Mouse (Mus musculus) heart, postnatal 10 days (tissue): ENCODE data around the gene Crabp1. TPM values are rescaled to one million over a fixed set of nuclear protein-coding genes. Genes with fewer than 3 reads are reported as not detected.

Experiments
- DNase-seq, 2 experiments: peaks; one replicate each; pipeline ENCODE4 v3.0.0; 2021
- intact Hi-C: fragments of 180-260 bp; cut with DNase I; formaldehyde crosslinking; loops from one replicate; pipeline ENCODE4 v1.15.1; 2025
- total RNA-seq, 2 experiments: library from RNA; stranded (reverse); gene quantifications; 2 replicates each; pipeline ENCODE4 v1.2.3; 2021

Gene Crabp1
- total RNA-seq: not detected

GRCm38 (mm10) chr9:54764561-54765217, at the start of gene Crabp1:
Gene Crabp1, plus strand, starts transcription at chr9:54764748.
- DNase-seq: no peak
- intact Hi-C loops: no loop called here

GRCm38 (mm10) chr9:54715776-54716175, 48.8 kb upstream of the Crabp1 start:
- intact Hi-C loops: no loop called here
- DNase-seq: no peak

GRCm38 (mm10) chr9:54717527-54717926, 47.0 kb upstream of the Crabp1 start:
- no peak for DNase-seq
- intact Hi-C loops: no loop called here

GRCm38 (mm10) chr9:54722156-54722555, 42.4 kb upstream of the Crabp1 start:
- intact Hi-C loops: no loop called here
- no peak for DNase-seq

- intact Hi-C loops: no loop called here
Measured at GRCm38 (mm10) chr9:54722596-54722995, 42.0 kb upstream of the Crabp1 start.

GRCm38 (mm10) chr9:54726315-54726714, 38.2 kb upstream of the Crabp1 start:
- intact Hi-C loops: no loop called here
- no peak for DNase-seq

More at GRCm38 (mm10) chr9:54722596-54722995, 42.0 kb upstream of the Crabp1 start:
- DNase-seq: no peak

GRCm38 (mm10) chr9:54732122-54732521, 32.4 kb upstream of the Crabp1 start:
- intact Hi-C loops: loop anchor here (10.0 kb wide), 1 partner anchor 583 kb away; no protein-coding TSS in a partner anchor
- DNase-seq: no peak

GRCm38 (mm10) chr9:54733921-54734638, 30.5 kb upstream of the Crabp1 start, which contains the start of gene Wdr61:
Gene Wdr61, minus strand, starts transcription at chr9:54734519.
- intact Hi-C loops: loop anchor here (10.0 kb wide), 1 partner anchor 581 kb away; no protein-coding TSS in a partner anchor
- DNase-seq: peak; percentile 98 to 99

- intact Hi-C loops: loop anchor here (5.0 to 10.0 kb wide), 2 partner anchors 218 to 580 kb away; partner anchors contain the start of genes AY074887 and Psma4
- no peak for DNase-seq
Measured at GRCm38 (mm10) chr9:54734639-54735252, 29.8 kb upstream of the Crabp1 start.

GRCm38 (mm10) chr9:54736284-54736701, 28.3 kb upstream of the Crabp1 start:
- intact Hi-C loops: loop anchor here (5.0 to 10.0 kb wide), 2 partner anchors 216 to 579 kb away; partner anchors contain the start of genes AY074887 and Psma4
- DNase-seq: peak; percentile 32 to 63

GRCm38 (mm10) chr9:54738376-54738775, 26.2 kb upstream of the Crabp1 start:
- intact Hi-C loops: loop anchor here (1.0 to 10.0 kb wide), 4 partner anchors 83 to 576 kb away; partner anchors contain the start of genes AY074887 and Psma4
- DNase-seq: peak; percentile 66 to 76

- intact Hi-C loops: no loop called here
- no peak for DNase-seq
Measured at GRCm38 (mm10) chr9:54743891-54744290, 20.7 kb upstream of the Crabp1 start.

GRCm38 (mm10) chr9:54745740-54746370, 18.7 kb upstream of the Crabp1 start:
- intact Hi-C loops: no loop called here
- DNase-seq: no peak

GRCm38 (mm10) chr9:54750215-54750981, 14.2 kb upstream of the Crabp1 start:
- DNase-seq: no peak
- intact Hi-C loops: no loop called here

- no peak for DNase-seq
- intact Hi-C loops: no loop called here
Measured at GRCm38 (mm10) chr9:54751684-54752083, 12.9 kb upstream of the Crabp1 start.

GRCm38 (mm10) chr9:54752201-54752943, 12.2 kb upstream of the Crabp1 start:
- intact Hi-C loops: no loop called here
- no peak for DNase-seq

- no peak for DNase-seq
- intact Hi-C loops: no loop called here
Measured at GRCm38 (mm10) chr9:54752944-54753295, 11.6 kb upstream of the Crabp1 start.

GRCm38 (mm10) chr9:54759592-54759991, 5.0 kb upstream of the Crabp1 start:
- no peak for DNase-seq
- intact Hi-C loops: no loop called here

GRCm38 (mm10) chr9:54764091-54764490, 457 bp upstream of the Crabp1 start:
- intact Hi-C loops: no loop called here
- DNase-seq: no peak
